Mouse (Mus musculus): ENCODE results near the gene Cdkn1a.
A peak's percentile ranks its signal among the peaks of the same experiment; 100 is the strongest.

Cdkn1a gene

DNA sequence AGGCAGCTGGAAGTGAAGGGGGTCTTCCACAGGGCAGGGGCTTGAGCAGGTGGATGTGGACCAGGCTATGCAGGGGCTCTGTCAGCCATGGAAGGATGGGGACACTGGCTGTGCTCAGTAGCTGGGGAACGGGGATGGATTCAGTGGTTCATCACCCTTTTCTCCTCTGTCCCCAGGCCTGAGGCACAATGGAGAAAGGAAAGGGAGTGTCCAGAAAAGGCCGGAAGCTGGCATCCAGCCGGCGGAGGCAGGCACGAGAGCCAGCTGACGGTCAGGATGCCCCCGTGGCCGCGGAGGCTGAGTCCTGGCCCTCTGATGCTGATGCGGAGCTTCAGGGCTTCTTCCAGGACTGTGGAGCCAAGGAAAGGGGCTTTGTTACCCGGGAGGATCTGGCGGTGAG is 29.9 kb downstream of the Cdkn1a start:
- DNase-seq (ENCODE audit: low spot score) = no peak

DNA sequence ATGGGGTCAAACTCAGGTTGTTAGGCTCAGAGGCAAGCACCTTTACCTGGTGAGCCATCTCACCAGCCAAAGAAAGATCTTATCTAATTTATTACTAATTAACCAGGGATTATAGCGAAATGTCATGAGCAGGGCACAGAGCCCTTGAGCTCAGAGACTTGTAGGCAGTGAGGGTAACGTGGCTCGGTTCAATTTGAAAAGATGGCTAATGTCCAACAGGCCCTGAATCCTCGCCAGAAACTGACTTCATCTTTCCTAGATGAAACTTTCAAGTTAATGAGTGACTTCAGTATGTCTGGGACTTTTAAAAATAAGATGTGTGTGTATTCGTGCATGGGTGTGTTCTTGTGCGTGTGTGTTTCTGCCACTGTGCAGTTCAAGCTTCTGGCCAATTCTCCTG is 32.0 kb downstream of the Cdkn1a start:
- no peak for DNase-seq (ENCODE audit: low spot score)

DNA sequence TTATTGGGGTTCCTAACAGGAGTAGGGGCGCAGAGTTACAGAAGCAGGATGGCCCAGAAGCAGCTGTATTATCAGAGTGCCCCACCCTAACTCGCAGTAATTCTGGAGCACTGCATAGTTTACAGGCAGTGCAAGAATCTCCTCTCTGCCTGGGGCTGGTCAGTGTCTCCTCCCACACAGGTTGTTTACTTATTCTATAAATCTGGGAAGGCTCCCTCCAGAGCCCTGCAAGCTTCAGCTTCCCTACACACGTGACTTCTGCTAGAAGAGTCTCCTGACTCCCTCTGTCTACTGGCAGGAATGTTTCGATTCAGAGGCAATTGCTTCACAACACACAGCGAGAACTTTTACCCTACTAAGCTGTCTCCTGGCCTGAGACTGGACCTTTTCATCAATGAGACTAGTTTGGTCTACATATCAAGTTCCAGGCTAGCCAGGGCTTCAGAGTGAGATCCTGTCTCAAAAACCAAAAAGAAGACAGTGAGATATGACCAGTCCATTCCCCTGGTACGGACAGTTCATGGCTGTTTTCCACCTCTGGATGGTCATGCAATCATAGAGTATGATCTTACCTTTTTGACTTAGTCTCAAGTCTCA is 32.9 kb downstream of the Cdkn1a start:
- no peak for DNase-seq (ENCODE audit: low spot score)

DNA sequence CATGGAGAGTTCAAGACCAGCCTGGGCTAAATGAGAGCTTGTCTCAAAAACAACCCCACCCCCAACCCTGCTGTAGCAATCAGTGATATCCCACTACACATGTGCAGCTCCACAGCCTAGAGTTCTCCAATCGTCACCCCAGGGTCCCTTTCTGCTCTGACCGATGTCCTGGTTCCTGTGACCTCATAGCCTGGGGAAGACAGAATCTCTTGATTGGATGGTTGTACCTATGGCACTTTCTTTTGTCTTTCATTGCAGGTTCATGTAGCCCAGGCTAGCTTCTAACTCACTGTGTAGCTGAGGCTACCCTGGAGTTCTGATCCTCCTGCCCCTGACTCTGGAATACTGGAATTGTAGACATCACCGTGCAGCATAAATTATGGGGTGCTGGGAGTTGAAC is 35.8 kb downstream of the Cdkn1a start:
- no peak for DNase-seq (ENCODE audit: low spot score)

DNA sequence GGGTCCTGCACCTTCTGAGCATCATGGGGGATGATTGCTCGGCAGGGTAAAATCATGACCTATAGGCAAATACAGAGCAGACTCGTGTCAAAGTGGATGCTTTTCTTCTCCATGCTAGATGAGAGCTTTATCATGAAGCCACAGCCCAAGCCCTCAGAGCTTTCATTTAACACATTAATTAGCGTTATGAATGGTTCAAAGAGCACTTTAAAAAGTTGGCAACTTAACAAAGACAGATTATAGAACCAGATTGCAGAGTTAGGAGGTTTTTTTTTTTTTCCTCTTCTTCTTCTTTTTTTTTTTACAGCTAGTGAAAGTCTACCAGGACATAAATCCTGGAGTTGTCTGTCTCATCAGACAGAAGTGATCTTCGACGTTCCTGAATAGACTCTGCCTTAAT is 38.6 kb downstream of the Cdkn1a start:
- DNase-seq (ENCODE audit: low spot score) = no peak

DNA sequence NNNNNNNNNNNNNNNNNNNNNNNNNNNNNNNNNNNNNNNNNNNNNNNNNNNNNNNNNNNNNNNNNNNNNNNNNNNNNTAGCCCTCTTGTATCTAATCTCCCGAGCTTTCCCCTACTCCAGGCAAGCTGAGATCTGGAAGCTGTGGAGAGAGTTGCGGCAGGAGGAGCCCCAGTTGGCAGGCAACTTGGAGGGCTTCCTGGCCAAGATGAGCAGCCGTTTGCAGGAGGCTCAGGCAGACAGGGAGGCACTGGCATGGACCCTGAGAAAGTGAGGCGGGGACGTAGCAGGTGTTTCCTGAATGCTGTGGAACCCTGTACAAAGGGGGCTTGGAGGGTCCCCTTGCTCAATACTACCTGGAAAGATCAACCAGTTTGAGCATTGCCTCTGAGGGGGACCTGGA is 44.3 kb downstream of the Cdkn1a start:
- no peak for DNase-seq (ENCODE audit: low spot score)

DNA sequence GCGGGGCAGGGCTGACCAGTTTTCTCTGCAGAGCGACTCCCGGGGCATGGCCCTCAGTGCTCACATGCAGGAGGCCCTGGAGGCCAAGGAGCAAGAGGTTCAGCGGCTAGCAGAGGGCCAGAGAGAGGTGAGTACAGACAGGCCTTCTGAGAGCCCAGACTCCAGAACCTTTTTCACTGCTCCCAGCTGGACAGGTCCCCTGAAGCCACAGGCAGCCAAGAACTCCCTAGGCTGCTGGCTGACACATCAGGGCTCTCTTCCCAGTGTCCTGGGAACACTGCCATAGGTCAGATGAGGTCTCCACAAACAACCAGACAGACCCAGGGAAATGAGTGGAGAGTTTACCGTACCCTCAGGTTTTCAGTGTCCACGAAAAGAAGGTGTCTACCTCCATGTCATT is 45.5 kb downstream of the Cdkn1a start:
- DNase-seq (ENCODE audit: low spot score) = peak; percentile 70

DNA sequence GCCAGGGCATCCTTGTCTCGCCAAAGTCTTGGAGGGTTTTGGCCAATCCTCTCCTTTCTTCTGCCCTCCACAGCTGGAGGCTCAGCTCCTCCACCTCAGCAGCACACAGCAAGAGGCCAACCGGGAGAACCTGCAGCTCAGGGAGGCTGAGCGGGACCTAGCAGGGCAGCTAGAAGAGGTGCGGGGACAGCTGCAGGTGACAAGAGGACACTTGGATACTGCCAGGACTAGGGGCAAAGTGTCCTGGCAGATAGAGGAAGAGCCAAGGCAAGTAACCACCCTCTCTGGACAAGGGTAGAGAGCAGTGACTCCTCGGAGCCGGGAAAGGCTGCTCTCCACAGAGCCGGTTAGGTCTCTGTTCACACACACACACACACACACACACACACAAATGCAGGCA is 47.1 kb downstream of the Cdkn1a start:
- DNase-seq (ENCODE audit: low spot score) = no peak

DNA sequence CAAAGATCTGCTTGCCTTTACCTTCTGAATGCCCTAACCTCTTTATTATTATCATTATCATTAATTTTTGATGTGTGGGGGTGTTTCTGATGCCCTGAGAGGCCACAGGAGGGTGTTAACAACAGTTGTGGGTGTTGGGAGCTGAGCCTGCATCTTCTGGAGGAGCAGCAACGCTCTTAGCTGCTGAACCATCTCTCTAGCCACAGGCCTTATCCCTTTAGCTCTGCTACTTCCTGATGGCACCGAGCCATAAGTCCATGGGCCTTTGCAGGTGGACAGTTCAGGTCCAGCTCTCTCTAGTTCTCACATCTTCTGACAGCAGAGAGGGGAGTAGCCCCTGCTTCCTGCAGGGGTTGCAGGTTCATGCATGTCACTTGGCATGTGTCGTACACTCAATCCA is 50.8 kb downstream of the Cdkn1a start:
- no peak for DNase-seq (ENCODE audit: low spot score)

DNA sequence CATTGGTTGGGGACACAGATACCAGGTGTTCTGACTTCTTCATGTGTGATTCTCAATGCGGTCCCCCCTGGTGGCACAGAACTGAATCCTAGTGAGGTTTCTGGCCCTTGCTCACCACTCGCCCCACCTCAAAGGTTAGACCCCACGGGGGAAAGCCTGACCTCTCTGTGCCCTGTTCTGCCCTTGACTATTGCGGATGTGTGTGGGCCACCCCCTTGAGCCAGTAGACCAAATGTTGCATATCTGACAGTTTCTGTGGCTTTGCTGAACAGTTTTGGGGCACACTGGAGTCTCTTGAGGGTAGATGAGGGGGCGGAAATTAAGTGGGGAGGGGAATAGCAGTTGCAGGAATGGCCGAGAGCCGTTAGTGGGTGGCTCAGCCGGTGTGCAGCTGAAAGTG is 52.5 kb downstream of the Cdkn1a start:
- DNase-seq (ENCODE audit: low spot score) = no peak

DNA sequence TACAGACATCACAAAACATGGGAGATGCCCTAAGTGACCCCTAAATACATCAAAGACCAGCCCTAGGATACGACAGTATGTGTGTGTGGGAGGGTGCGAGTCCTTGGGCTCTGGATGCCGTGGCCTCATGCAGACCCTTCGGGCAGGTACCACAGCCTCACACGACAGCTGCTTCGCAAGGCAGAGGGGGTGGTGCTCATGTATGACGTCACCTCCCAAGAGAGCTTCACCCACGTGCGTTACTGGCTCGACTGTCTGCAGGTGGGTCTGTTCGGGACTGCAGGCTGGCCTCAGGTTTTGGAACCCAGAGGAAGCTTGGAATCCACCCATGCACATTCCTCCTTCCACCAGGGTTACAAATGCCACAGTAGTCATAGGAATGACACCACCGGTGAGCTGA is 54.3 kb downstream of the Cdkn1a start:
- DNase-seq (ENCODE audit: low spot score) = no peak

DNA sequence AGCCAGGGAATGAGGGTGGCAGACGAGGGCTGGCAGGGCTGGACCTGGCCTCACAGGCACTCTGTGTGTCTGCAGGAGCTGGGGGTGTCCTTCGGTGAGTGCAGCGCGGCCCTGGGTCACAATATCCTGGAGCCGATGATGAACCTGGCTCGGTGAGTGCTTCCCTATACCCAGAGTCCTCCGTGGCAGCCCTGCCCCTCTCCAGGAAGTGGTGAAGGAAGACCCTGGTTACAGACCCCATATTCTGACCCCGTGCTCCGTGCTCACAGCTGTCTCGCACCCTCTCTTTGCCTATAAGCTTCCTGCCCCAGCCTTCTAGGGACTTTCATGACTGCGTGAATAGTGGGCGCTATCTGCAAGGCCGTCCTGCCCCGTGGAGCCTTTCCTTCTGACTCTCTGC is 56.5 kb downstream of the Cdkn1a start:
- DNase-seq (ENCODE audit: low spot score) = no peak

DNA sequence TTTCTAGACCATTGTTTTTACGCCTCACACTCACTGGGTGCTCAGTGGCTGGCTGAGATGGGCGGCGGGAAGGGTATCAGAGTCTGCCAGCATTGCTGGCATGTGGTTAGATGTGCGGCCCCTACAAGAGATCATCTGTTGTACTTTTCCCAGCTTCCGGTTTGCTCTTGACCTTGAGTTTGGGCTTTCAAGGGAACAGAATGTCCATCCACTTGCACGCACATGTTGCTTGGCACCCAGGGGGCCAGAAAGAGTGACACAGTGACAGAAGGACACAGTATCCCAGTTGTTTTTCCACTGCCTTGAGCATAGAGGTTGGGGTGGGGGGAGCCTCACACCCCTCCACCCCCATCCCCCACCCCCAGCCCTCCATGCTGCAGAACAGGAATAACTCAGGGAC is 57.0 kb downstream of the Cdkn1a start:
- DNase-seq (ENCODE audit: low spot score) = no peak

DNA sequence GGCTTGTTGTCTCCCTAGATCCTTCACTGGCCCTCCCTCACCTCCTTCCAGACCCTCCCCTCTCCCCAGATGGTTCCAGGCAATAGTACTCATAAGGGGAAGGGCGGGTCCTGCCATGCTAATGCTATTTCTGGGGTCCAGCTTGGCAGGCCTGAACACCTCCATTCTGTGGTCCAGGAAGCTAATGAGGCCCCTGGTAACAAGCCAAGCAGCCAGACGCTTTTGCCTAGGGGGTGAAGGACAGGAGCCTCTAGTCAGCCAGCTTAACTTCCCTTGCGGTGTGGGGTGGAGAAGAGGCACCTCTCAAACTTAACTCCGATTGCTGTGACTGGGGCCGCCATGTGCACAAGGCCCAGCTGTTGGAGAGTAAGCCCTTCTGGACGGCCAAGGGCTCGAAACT is 59.0 kb downstream of the Cdkn1a start:
- DNase-seq (ENCODE audit: low spot score) = no peak
